Mouse (Mus musculus) ZHBTc4 (cell line): Measurements from ENCODE around the gene Gapvd1.
A peak's percentile ranks its signal among the peaks of the same experiment; 100 is the strongest.
"Not testable (repeated sequence)": the region's sequence is repeated elsewhere in the genome, so short reads cannot be mapped to it uniquely, and the experiment has no call there.

Source experiments
- DNase-seq: peaks from one replicate; pipeline ENCODE4 v3.0.0-alpha.2; 2011; ENCODE audit warnings: low read depth, low spot score

Gapvd1 gene

GRCm38 (mm10) chr2:34754551-34755358, at the start of gene Gapvd1:
Gene Gapvd1 (minus strand): TSS chr2:34755232.
- peak; percentile 57 for DNase-seq

- no peak for DNase-seq
Measured at GRCm38 (mm10) chr2:34804815-34805214, 49.8 kb upstream of the Gapvd1 start.

GRCm38 (mm10) chr2:34804172-34804571, 49.1 kb upstream of the Gapvd1 start:
- DNase-seq: no peak

- no peak for DNase-seq
Measured at GRCm38 (mm10) chr2:34803746-34804145, 48.7 kb upstream of the Gapvd1 start.

GRCm38 (mm10) chr2:34802565-34803245, 47.7 kb upstream of the Gapvd1 start:
- DNase-seq: peak; percentile 60

- peak; percentile 100 for DNase-seq
Measured at GRCm38 (mm10) chr2:34801516-34802482, 46.8 kb upstream of the Gapvd1 start.

GRCm38 (mm10) chr2:34800371-34800770, 45.3 kb upstream of the Gapvd1 start:
- DNase-seq: no peak

GRCm38 (mm10) chr2:34799357-34800256, 44.6 kb upstream of the Gapvd1 start, which contains the start of gene Rabepk:
Gene Rabepk (minus strand): TSS chr2:34799912.
- peak; percentile 91 for DNase-seq

GRCm38 (mm10) chr2:34795426-34795825, 40.4 kb upstream of the Gapvd1 start:
- no peak for DNase-seq

GRCm38 (mm10) chr2:34794511-34794910, 39.5 kb upstream of the Gapvd1 start:
- DNase-seq: peak; percentile 58

- not testable (repeated sequence) for DNase-seq
Measured at GRCm38 (mm10) chr2:34792543-34792942, 37.5 kb upstream of the Gapvd1 start.

- no peak for DNase-seq
Measured at GRCm38 (mm10) chr2:34790282-34790681, 35.2 kb upstream of the Gapvd1 start.

GRCm38 (mm10) chr2:34784085-34784484, 29.1 kb upstream of the Gapvd1 start:
- DNase-seq: peak; percentile 83

GRCm38 (mm10) chr2:34783064-34784020, 28.3 kb upstream of the Gapvd1 start:
- peak; percentile 51 for DNase-seq

- no peak for DNase-seq
Measured at GRCm38 (mm10) chr2:34777237-34777868, 22.3 kb upstream of the Gapvd1 start.

GRCm38 (mm10) chr2:34774493-34774892, 19.5 kb upstream of the Gapvd1 start:
- no peak for DNase-seq

GRCm38 (mm10) chr2:34773673-34774072, 18.6 kb upstream of the Gapvd1 start:
- DNase-seq: no peak

- DNase-seq: peak; percentile 63
Measured at GRCm38 (mm10) chr2:34772252-34773235, 17.5 kb upstream of the Gapvd1 start.
